Mouse (Mus musculus): Measurements from ENCODE around the gene 1110008L16Rik.
"Not testable (repeated sequence)": the region's sequence is repeated elsewhere in the genome, so short reads cannot be mapped to it uniquely, and the experiment has no call there.

1110008L16Rik gene

GRCm38 (mm10) chr12:55392733-55393577, 93.6 kb downstream of the 1110008L16Rik start:
- DNase-seq: no peak

GRCm38 (mm10) chr12:55395601-55396000, 96.2 kb downstream of the 1110008L16Rik start:
- not testable (repeated sequence) for DNase-seq

DNA sequence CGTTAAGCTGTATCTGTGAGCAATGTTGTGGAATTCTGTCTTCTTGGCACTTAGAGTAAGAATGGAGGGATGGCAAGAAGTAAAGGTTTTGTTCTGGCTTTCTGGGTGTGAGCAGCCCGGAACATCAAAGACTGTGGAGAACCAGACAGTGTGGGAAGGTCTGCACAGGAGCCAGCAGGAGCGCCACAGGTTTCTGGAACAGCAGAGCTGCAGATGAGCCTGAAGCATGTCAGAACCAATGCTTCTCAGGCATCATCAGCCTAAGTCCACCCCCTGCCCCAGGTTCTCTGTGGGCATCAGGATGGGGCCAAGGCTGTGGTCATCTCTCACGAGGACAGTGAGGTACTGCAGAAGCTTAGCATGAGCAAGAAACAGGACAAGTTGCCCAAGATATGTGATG, 97.2 kb downstream of the 1110008L16Rik start:
- DNase-seq: no peak

- DNase-seq: peak in 1 of 2 experiments; percentile 51
Measured at GRCm38 (mm10) chr12:55397544-55398239, 98.3 kb downstream of the 1110008L16Rik start.

GRCm38 (mm10) chr12:55398240-55399127, 99.1 kb downstream of the 1110008L16Rik start:
- peak; percentile 94 for DNase-seq

- DNase-seq: no peak
Measured at GRCm38 (mm10) chr12:55399128-55399677, 99.8 kb downstream of the 1110008L16Rik start.

- no peak for DNase-seq
Measured at GRCm38 (mm10) chr12:55407888-55408287, 108.5 kb downstream of the 1110008L16Rik start.

DNA sequence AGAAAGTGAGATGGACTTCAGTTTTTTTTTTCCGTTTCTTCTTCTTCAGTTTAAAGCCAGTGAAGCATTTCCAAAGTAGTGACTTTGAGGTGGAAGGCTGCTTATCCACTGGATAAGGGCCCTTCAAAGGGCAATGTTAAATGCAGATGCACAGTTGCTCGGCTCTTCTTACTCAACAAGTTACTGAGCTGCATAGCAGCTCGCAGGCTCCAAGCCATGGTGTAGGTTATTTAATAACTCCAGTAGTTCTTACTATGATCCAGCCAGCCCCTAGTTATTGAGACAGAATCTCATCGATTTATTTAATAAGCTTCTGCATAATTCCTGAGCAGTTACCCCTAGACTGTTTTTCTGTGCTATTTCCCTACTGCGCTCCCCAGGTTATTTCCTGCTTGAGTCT, 115.9 kb downstream of the 1110008L16Rik start:
- peak; percentile 23 to 43 for DNase-seq

DNA sequence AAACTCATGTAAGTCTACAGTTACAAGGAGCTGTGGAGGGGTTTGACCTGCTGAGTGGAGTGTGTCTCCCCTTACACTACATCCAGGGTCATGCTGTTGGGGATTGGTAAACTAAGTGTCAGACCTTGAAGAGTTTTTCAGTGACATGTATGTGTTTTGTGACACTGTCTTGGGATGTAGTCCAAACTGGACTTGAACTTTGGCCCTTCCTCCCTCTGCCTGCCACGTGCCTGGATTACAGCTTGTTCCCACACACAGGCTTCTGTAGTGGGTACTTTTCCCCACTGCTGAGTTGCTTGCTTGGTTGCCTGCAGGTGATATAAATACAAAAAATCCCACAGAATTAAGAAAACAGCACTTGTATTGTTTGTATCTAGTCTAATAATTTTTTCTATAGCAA, 116.4 kb downstream of the 1110008L16Rik start:
- DNase-seq: peak; percentile 82 to 84

DNA sequence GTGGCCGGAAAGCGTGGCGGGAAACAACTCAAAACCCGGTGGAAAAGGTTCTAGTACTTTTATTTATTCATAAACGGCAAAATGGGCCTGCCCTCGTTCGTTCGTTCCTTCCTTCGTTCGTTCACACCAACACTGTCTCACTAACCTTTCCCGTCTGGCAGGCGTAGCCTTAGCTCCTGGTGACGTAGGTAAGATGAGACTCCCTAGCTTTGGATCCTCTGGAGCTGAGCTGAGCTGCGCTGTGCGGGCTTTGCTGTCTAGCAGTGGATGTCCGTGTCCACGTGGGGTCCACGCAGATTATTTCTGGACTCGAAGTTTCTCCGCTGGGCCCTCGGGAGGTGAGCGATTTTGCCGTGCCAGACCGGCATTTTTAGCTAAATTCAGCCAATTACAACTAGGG, 120.8 kb downstream of the 1110008L16Rik start:
- DNase-seq: no peak

GRCm38 (mm10) chr12:55422057-55422456, 122.7 kb downstream of the 1110008L16Rik start:
- no peak for DNase-seq

DNA sequence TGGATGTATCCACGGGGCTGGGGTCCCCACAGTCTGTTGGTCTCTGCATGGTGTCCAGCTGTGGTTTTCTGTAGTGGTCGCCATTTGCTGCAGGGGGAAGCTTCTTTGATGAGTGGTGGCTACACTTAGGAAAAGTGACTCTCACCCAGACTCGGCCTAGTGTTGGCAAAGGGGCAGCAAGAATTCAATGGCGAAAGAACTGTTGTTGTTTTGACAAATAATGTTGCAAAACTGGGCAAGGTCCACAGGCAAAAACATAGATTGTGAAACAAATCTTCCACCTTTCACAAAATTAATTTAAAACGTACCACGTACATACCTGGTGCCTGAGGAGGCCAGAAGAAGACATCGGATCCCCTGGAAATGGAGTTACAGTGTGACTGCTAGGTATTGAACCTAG, 126.9 kb downstream of the 1110008L16Rik start:
- no peak for DNase-seq

DNA sequence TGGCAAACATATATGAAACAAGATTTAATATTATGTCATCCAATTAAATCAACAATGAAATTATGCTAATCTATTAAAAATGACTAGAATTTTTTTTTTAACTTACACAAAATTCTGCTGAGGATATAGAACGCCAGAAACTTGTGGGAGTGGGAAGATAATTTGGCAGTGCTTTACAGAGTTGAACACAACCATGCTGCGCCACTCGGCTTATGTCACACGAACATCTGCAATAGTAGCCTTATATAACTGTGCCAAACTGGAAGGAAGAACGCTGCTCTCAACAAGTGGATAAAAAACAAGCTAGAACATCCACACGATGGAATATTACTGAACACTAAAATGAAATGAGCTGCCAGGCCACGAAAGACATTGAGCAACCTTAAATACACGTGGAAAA, 129.8 kb downstream of the 1110008L16Rik start:
- no peak for DNase-seq

GRCm38 (mm10) chr12:55429956-55430355, 130.6 kb downstream of the 1110008L16Rik start:
- DNase-seq: no peak
